Mouse (Mus musculus) lung, postnatal 0 days (tissue): Measurements from ENCODE around the gene Hnf4a.
"Not testable (repeated sequence)": the region's sequence is repeated elsewhere in the genome, so short reads cannot be mapped to it uniquely, and the experiment has no call there.

ENCODE experiments used
- CTCF ChIP-seq: IDR thresholded peaks from 2 replicates; pipeline ENCODE4 v1.5.1; 2016; ENCODE audit warnings: antibody characterized with exemption, mild to moderate bottlenecking
- EP300 ChIP-seq: IDR thresholded peaks from 2 replicates; pipeline ENCODE4 v1.6.1; 2016; ENCODE audit warnings: antibody characterized with exemption, mild to moderate bottlenecking, control low read depth

DNA sequence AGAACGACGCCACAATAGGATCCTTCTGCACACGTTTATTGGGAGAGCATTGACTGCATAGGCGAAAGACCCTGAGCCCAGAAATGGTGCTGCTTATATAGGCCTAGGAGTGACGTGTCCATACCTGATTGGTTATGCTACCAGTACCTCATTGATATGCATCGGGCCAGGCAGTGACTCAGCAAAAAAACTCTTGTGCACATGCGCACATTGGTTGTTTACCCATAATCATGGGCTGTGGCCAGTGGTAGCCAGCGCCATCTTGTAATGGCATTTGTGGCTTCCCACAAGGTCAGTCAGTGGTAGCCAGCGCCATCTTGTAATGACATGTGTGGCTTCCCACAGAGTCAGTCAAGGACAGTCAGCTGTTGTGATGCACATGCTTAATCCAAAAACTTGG lies 45.3 kb upstream of the Hnf4a start:
- TF ChIP-seq CTCF, EP300: not testable (repeated sequence)
